Mouse (Mus musculus) hindbrain, embryonic 16.5 days (tissue): ENCODE data around the gene Taar4. TPM values are rescaled to one million over a fixed set of nuclear protein-coding genes. Genes with fewer than 3 reads are reported as not detected.

Source experiments
- ATAC-seq: fragments of 200-750 bp; cut with Nextera tagmentation; 2 replicates; pipeline ENCODE4 v1.8.0; 2017; ENCODE audit warnings: moderate TSS enrichment, moderate library complexity
- H3K27ac ChIP-seq: fragments of 300-500 bp; sonication (generic); 2 replicates; pipeline ENCODE4 v1.5.1; 2014; ENCODE audit warnings: low read depth, mild to moderate bottlenecking, control low read depth, low read length, moderate library complexity
- H3K27me3 ChIP-seq: fragments of 300-500 bp; sonication (generic); replicated peaks from 2 replicates; pipeline ENCODE4 v1.6.1; 2014; ENCODE audit warnings: low read length; ENCODE audit not compliant: control insufficient read depth, insufficient read depth
- H3K36me3 ChIP-seq: fragments of 300-500 bp; sonication (generic); 2 replicates; pipeline ENCODE4 v1.6.1; 2014; ENCODE audit warnings: mild to moderate bottlenecking, low read length, moderate library complexity, mixed read lengths; ENCODE audit not compliant: control insufficient read depth, insufficient read depth
- H3K4me1 ChIP-seq: fragments of 300-500 bp; sonication (generic); 2 replicates; pipeline ENCODE4 v1.6.1; 2014; ENCODE audit warnings: low read depth, low read length; ENCODE audit not compliant: control insufficient read depth, insufficient read depth
- H3K4me2 ChIP-seq: fragments of 300-500 bp; sonication (generic); 2 replicates; pipeline ENCODE4 v1.6.1; 2014; ENCODE audit warnings: mild to moderate bottlenecking, low read length, control low read depth, moderate library complexity
- H3K4me3 ChIP-seq: fragments of 300-500 bp; sonication (generic); 2 replicates; pipeline ENCODE4 v1.5.1; 2014; ENCODE audit warnings: mild to moderate bottlenecking, low read length, control low read depth, moderate library complexity
- H3K9ac ChIP-seq: fragments of 300-500 bp; sonication (generic); 2 replicates; pipeline ENCODE4 v1.6.1; 2014; ENCODE audit warnings: low read depth, mild to moderate bottlenecking, control low read depth, low read length, moderate library complexity
- H3K9me3 ChIP-seq: fragments of 300-500 bp; sonication (generic); 2 replicates; pipeline ENCODE4 v1.6.1; 2014; ENCODE audit warnings: mild to moderate bottlenecking, low read length, moderate library complexity; ENCODE audit not compliant: control insufficient read depth
- WGBS: fragments of 180-500 bp; shearing (Covaris S2); extraction: QIAGEN DNeasy Blood & Tissue Kit; methylation state at CpG from one replicate; pipeline ENCODE4 v1.1.7; 2014; 5-methylcytosine and 5-hydroxymethylcytosine counted together
- polyA plus RNA-seq: library from polyadenylated mRNA; unstranded; fragments of >200 nt; fragmentation: Nextera tagmentation; extraction: Ambion mirVana; gene quantifications from 2 replicates; pipeline ENCODE4 v1.2.1, GENCODE M21; 2015

Taar4 gene
- not detected in 2 replicates for polyA plus RNA-seq

- WGBS = 95% methylated on average over 13 of the region's 13 CpGs
- Histone ChIP-seq H3K9me3 (no peaks in the 10 kb centered on the region), H3K36me3 (no peaks in the 10 kb centered on the region), H3K4me1 (no peaks in the 10 kb centered on the region), H3K27ac (no peak within 1 kb of the TSS), H3K27me3 (no peaks in the 10 kb centered on the region), H3K4me3 (no peak within 1 kb of the TSS), H3K4me2 (no peak within 1 kb of the TSS), H3K9ac (no peak within 1 kb of the TSS)
- ATAC-seq = no peak
These were observed at the start of gene Taar4 for GRCm38 (mm10) chr10:23960444-23960915. Gene Taar4, plus strand, starts transcription at chr10:23960494.

- 92% methylated on average over 4 of the region's 4 CpGs for WGBS
- no peaks in the 10 kb centered on the region for H3K4me1 ChIP-seq
- no peak within 1 kb of the TSS for H3K4me2 ChIP-seq
- H3K36me3 ChIP-seq = no peaks in the 10 kb centered on the region
- no peaks in the 10 kb centered on the region for H3K27me3 ChIP-seq
- no peak within 1 kb of the TSS for H3K9ac ChIP-seq
- no peak within 1 kb of the TSS for H3K27ac ChIP-seq
- H3K9me3 ChIP-seq = no peaks in the 10 kb centered on the region
- H3K4me3 ChIP-seq = no peak within 1 kb of the TSS
- ATAC-seq = no peak
These were observed 40.2 kb upstream of the Taar4 start, which contains the start of gene Taar1 for GRCm38 (mm10) chr10:23920056-23920455. Gene Taar1, plus strand, starts transcription at chr10:23920356.

- WGBS = 76% methylated on average over 3 of the region's 3 CpGs
- Histone ChIP-seq H3K9me3 (no peaks in the 10 kb centered on the region), H3K4me2 (no peak overlapping the region), H3K36me3 (no peaks in the 10 kb centered on the region), H3K27me3 (no peaks in the 10 kb centered on the region), H3K4me3 (no peak overlapping the region), H3K4me1 (no peaks in the 10 kb centered on the region), H3K9ac (no peak overlapping the region), H3K27ac (no peak overlapping the region)
- no peak for ATAC-seq
These were observed 37.8 kb upstream of the Taar4 start for GRCm38 (mm10) chr10:23922468-23922867.

GRCm38 (mm10) chr10:23923941-23924340 is 36.4 kb upstream of the Taar4 start:
- Histone ChIP-seq H3K9me3 (no peaks in the 10 kb centered on the region), H3K36me3 (no peaks in the 10 kb centered on the region), H3K4me1 (no peaks in the 10 kb centered on the region), H3K27me3 (no peaks in the 10 kb centered on the region), H3K4me3 (no peak overlapping the region), H3K9ac (no peak overlapping the region), H3K4me2 (no peak overlapping the region), H3K27ac (no peak overlapping the region)
- ATAC-seq = no peak
- 83% methylated on average over 2 of the region's 2 CpGs for WGBS

GRCm38 (mm10) chr10:23937613-23938012 is 22.7 kb upstream of the Taar4 start:
- H3K36me3 ChIP-seq = no peaks in the 10 kb centered on the region
- H3K9me3 ChIP-seq = no peaks in the 10 kb centered on the region
- H3K27ac ChIP-seq = no peak overlapping the region
- H3K27me3 ChIP-seq = no peaks in the 10 kb centered on the region
- no peak overlapping the region for H3K4me3 ChIP-seq
- no peak overlapping the region for H3K9ac ChIP-seq
- H3K4me1 ChIP-seq = no peaks in the 10 kb centered on the region
- 54% methylated on average over 4 of the region's 4 CpGs for WGBS
- ATAC-seq = no peak
- no peak overlapping the region for H3K4me2 ChIP-seq

- Histone ChIP-seq H3K36me3 (no peaks in the 10 kb centered on the region), H3K9me3 (no peaks in the 10 kb centered on the region), H3K27me3 (no peaks in the 10 kb centered on the region), H3K4me2 (peak within 1 kb of the TSS; percentile 24; the same call in 1 of the 2 replicates), H3K4me1 (no peaks in the 10 kb centered on the region), H3K27ac (no peak within 1 kb of the TSS), H3K9ac (no peak within 1 kb of the TSS), H3K4me3 (no peak within 1 kb of the TSS)
- ATAC-seq = no peak
- 43% methylated on average over 6 of the region's 6 CpGs for WGBS
These were observed 22.0 kb upstream of the Taar4 start, which contains the start of gene Taar2 for GRCm38 (mm10) chr10:23938312-23938711. Gene Taar2, plus strand, starts transcription at chr10:23938572.

GRCm38 (mm10) chr10:23942465-23942864 is 17.8 kb upstream of the Taar4 start:
- H3K9me3 ChIP-seq = no peaks in the 10 kb centered on the region
- no peak overlapping the region for H3K4me2 ChIP-seq
- H3K4me1 ChIP-seq = no peaks in the 10 kb centered on the region
- no peak overlapping the region for H3K4me3 ChIP-seq
- H3K27ac ChIP-seq = no peak overlapping the region
- no peaks in the 10 kb centered on the region for H3K27me3 ChIP-seq
- WGBS = 79% methylated on average over 5 of the region's 5 CpGs
- no peak overlapping the region for H3K9ac ChIP-seq
- H3K36me3 ChIP-seq = no peaks in the 10 kb centered on the region
- ATAC-seq = no peak

GRCm38 (mm10) chr10:23948026-23948425 is 12.3 kb upstream of the Taar4 start:
- Histone ChIP-seq H3K4me1 (no peaks in the 10 kb centered on the region), H3K27me3 (no peaks in the 10 kb centered on the region), H3K4me3 (no peak overlapping the region), H3K9ac (no peak overlapping the region), H3K36me3 (no peaks in the 10 kb centered on the region), H3K4me2 (no peak overlapping the region), H3K27ac (no peak overlapping the region), H3K9me3 (no peaks in the 10 kb centered on the region)
- WGBS = 66% methylated on average over 7 of the region's 7 CpGs
- no peak for ATAC-seq

- Histone ChIP-seq H3K4me2 (no peak within 1 kb of the TSS), H3K4me3 (no peak within 1 kb of the TSS), H3K27me3 (no peaks in the 10 kb centered on the region), H3K36me3 (no peaks in the 10 kb centered on the region), H3K9ac (no peak within 1 kb of the TSS), H3K4me1 (no peaks in the 10 kb centered on the region), H3K27ac (no peak within 1 kb of the TSS), H3K9me3 (no peaks in the 10 kb centered on the region)
- 77% methylated on average over 16 of the region's 16 CpGs for WGBS
- ATAC-seq = no peak
These were observed 10.7 kb upstream of the Taar4 start, which contains the start of gene Taar3 for GRCm38 (mm10) chr10:23949508-23950005. Gene Taar3, plus strand, starts transcription at chr10:23949558.
